Mouse (Mus musculus) spleen, postnatal 36 days (tissue): ENCODE data around the gene Nptx1.

ENCODE experiments used
- DNase-seq, 2 experiments: peaks; one replicate each; pipeline ENCODE4 v3.0.0; 2022; ENCODE audit warnings: low spot score in 2 of 2, mixed read lengths in 1 of 2

The Nptx1 gene

GRCm38 (mm10) chr11:119523392-119523791 is 24.2 kb downstream of the Nptx1 start:
- no peak for DNase-seq

GRCm38 (mm10) chr11:119522779-119523178 is 24.8 kb downstream of the Nptx1 start:
- DNase-seq, result no peak

- DNase-seq, result no peak
Measured at GRCm38 (mm10) chr11:119521920-119522710, 25.4 kb downstream of the Nptx1 start.

GRCm38 (mm10) chr11:119520713-119521063 is 26.9 kb downstream of the Nptx1 start:
- no peak for DNase-seq

- DNase-seq, result no peak
Measured at GRCm38 (mm10) chr11:119520005-119520712, 27.4 kb downstream of the Nptx1 start.

- DNase-seq, result no peak
Measured at GRCm38 (mm10) chr11:119519387-119519786, 28.2 kb downstream of the Nptx1 start.

- DNase-seq, result no peak
Measured at GRCm38 (mm10) chr11:119516677-119517361, 30.7 kb downstream of the Nptx1 start.

- DNase-seq, result no peak
Measured at GRCm38 (mm10) chr11:119515823-119516676, 31.5 kb downstream of the Nptx1 start.

GRCm38 (mm10) chr11:119514967-119515636 is 32.5 kb downstream of the Nptx1 start:
- DNase-seq, result no peak

- DNase-seq, result no peak
Measured at GRCm38 (mm10) chr11:119514108-119514860, 33.3 kb downstream of the Nptx1 start.

GRCm38 (mm10) chr11:119513038-119513659 is 34.4 kb downstream of the Nptx1 start:
- no peak for DNase-seq

GRCm38 (mm10) chr11:119509165-119509776 is 38.3 kb downstream of the Nptx1 start:
- DNase-seq, result no peak

- DNase-seq, result no peak
Measured at GRCm38 (mm10) chr11:119507772-119508171, 39.8 kb downstream of the Nptx1 start.

GRCm38 (mm10) chr11:119506386-119506785 is 41.2 kb downstream of the Nptx1 start:
- DNase-seq, result no peak

- peak; percentile 32 to 48 for DNase-seq
Measured at GRCm38 (mm10) chr11:119503675-119504074, 43.9 kb downstream of the Nptx1 start.

GRCm38 (mm10) chr11:119500011-119500410 is 47.5 kb downstream of the Nptx1 start:
- DNase-seq, result no peak

- DNase-seq, result no peak
Measured at GRCm38 (mm10) chr11:119499297-119499696, 48.3 kb downstream of the Nptx1 start.

- no peak for DNase-seq
Measured at GRCm38 (mm10) chr11:119497451-119497850, 50.1 kb downstream of the Nptx1 start.

- DNase-seq, result no peak
Measured at GRCm38 (mm10) chr11:119496147-119496546, 51.4 kb downstream of the Nptx1 start.
